Mouse (Mus musculus): ENCODE measurements at regions not wholly inside any gene's neighbourhood (a gene's known extent, or its start where the extent isn't known, plus 50 kb on each side); places are given as distances from the start of the nearest gene placed in this dataset.

DNA sequence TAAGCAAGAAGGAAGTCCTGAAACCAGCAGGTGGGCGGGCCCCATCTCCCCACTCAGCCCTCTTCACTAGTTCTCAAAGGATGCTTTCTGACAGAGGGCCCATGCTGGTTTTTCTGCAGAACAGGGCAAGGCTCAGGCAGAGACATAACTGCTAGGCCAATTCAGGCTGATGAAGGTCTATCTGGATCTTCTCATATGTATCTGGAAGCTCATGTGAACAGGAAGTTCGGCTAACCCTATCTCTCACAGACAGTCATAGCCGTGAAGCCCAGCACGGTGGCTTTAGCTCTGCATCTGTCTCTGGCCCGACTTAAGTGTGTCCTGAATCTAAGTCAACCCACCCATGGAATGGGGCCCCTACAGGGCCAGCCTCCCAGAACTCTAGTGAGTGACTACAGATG, 113.7 kb upstream of the 1700021F07Rik start:
- TF ChIP-seq CTCF (conservative IDR thresholded peaks at IDR 0.05; ENCODE audit: low read length), result no peak
- TF ChIP-seq POU5F1 (IDR thresholded peaks at IDR 0.05; ENCODE audit: borderline replicate concordance, low read length), result no peak

All from E14TG2a.4 (cell line).